Mouse (Mus musculus): ENCODE measurements around the gene Pdcd6ip.
"Not testable (repeated sequence)": the region's sequence is repeated elsewhere in the genome, so short reads cannot be mapped to it uniquely, and the experiment has no call there.

The Pdcd6ip gene

GRCm38 (mm10) chr9:113706108-113706507, 2.0 kb downstream of the Pdcd6ip start:
- in situ Hi-C loops (cut with MboI; ENCODE audit: low sequenced_read_pairs), result no loop called here

GRCm38 (mm10) chr9:113701441-113702160, 6.5 kb downstream of the Pdcd6ip start:
- in situ Hi-C loops (cut with MboI; ENCODE audit: low sequenced_read_pairs), result no loop called here

GRCm38 (mm10) chr9:113687461-113687860, 20.6 kb downstream of the Pdcd6ip start:
- in situ Hi-C loops (cut with MboI; ENCODE audit: low sequenced_read_pairs), result no loop called here

- in situ Hi-C loops (cut with MboI; ENCODE audit: low sequenced_read_pairs), result no loop called here
These were observed 34.3 kb downstream of the Pdcd6ip start for GRCm38 (mm10) chr9:113673721-113674120.

- in situ Hi-C loops (cut with MboI; ENCODE audit: low sequenced_read_pairs), result no loop called here
These were observed 35.7 kb downstream of the Pdcd6ip start for GRCm38 (mm10) chr9:113672352-113672751.

GRCm38 (mm10) chr9:113670857-113671106, 37.3 kb downstream of the Pdcd6ip start:
- in situ Hi-C loops (cut with MboI; ENCODE audit: low sequenced_read_pairs), result no loop called here

- in situ Hi-C loops (cut with MboI; ENCODE audit: low sequenced_read_pairs), result no loop called here
These were observed 37.8 kb downstream of the Pdcd6ip start for GRCm38 (mm10) chr9:113670105-113670856.

GRCm38 (mm10) chr9:113663476-113663875, 44.6 kb downstream of the Pdcd6ip start:
- in situ Hi-C loops (cut with MboI; ENCODE audit: low sequenced_read_pairs), result no loop called here

- in situ Hi-C loops (cut with MboI; ENCODE audit: low sequenced_read_pairs), result no loop called here
These were observed 50.2 kb downstream of the Pdcd6ip start for GRCm38 (mm10) chr9:113657837-113658236.

GRCm38 (mm10) chr9:113653571-113653970, 54.5 kb downstream of the Pdcd6ip start:
- in situ Hi-C loops (cut with MboI; ENCODE audit: low sequenced_read_pairs), result no loop called here

GRCm38 (mm10) chr9:113650787-113651186, 57.3 kb downstream of the Pdcd6ip start:
- in situ Hi-C loops (cut with MboI; ENCODE audit: low sequenced_read_pairs), result no loop called here

GRCm38 (mm10) chr9:113649211-113649610, 58.8 kb downstream of the Pdcd6ip start:
- in situ Hi-C loops (cut with MboI; ENCODE audit: low sequenced_read_pairs), result not testable (repeated sequence)

- in situ Hi-C loops (cut with MboI; ENCODE audit: low sequenced_read_pairs), result no loop called here
These were observed 62.3 kb downstream of the Pdcd6ip start for GRCm38 (mm10) chr9:113645837-113646169.

GRCm38 (mm10) chr9:113645153-113645836, 62.8 kb downstream of the Pdcd6ip start:
- in situ Hi-C loops (cut with MboI; ENCODE audit: low sequenced_read_pairs), result no loop called here

- in situ Hi-C loops (cut with MboI; ENCODE audit: low sequenced_read_pairs), result no loop called here
These were observed 63.4 kb downstream of the Pdcd6ip start for GRCm38 (mm10) chr9:113644701-113645100.

GRCm38 (mm10) chr9:113644076-113644475, 64.0 kb downstream of the Pdcd6ip start:
- in situ Hi-C loops (cut with MboI; ENCODE audit: low sequenced_read_pairs), result no loop called here

GRCm38 (mm10) chr9:113643669-113644068, 64.4 kb downstream of the Pdcd6ip start:
- in situ Hi-C loops (cut with MboI; ENCODE audit: low sequenced_read_pairs), result no loop called here

- in situ Hi-C loops (cut with MboI; ENCODE audit: low sequenced_read_pairs), result no loop called here
These were observed 73.1 kb downstream of the Pdcd6ip start for GRCm38 (mm10) chr9:113634986-113635385.

GRCm38 (mm10) chr9:113633168-113633744, 74.8 kb downstream of the Pdcd6ip start:
- in situ Hi-C loops (cut with MboI; ENCODE audit: low sequenced_read_pairs), result no loop called here

GRCm38 (mm10) chr9:113632350-113633043, 75.6 kb downstream of the Pdcd6ip start:
- in situ Hi-C loops (cut with MboI; ENCODE audit: low sequenced_read_pairs), result no loop called here

GRCm38 (mm10) chr9:113629632-113630031, 78.4 kb downstream of the Pdcd6ip start:
- in situ Hi-C loops (cut with MboI; ENCODE audit: low sequenced_read_pairs), result no loop called here
